Mouse (Mus musculus) cerebellum, adult 9-11 months (tissue): ENCODE data around the gene Erlin1.

Source experiments
- DNase-seq: peaks from one replicate; pipeline ENCODE4 v3.0.0; 2022

The Erlin1 gene

GRCm38 (mm10) chr19:44069121-44069913 is at the start of gene Erlin1:
Gene Erlin1 (minus strand): TSS chr19:44069785.
- peak; percentile 91 for DNase-seq

GRCm38 (mm10) chr19:44117793-44118192 is 48.2 kb upstream of the Erlin1 start:
- DNase-seq = no peak

GRCm38 (mm10) chr19:44111706-44112105 is 42.1 kb upstream of the Erlin1 start:
- DNase-seq = no peak

GRCm38 (mm10) chr19:44110356-44110755 is 40.8 kb upstream of the Erlin1 start:
- no peak for DNase-seq

GRCm38 (mm10) chr19:44108996-44109395 is 39.4 kb upstream of the Erlin1 start:
- DNase-seq = peak; percentile 18

GRCm38 (mm10) chr19:44107661-44108521 is 38.3 kb upstream of the Erlin1 start:
- peak; percentile 14 for DNase-seq

GRCm38 (mm10) chr19:44106831-44107660 is 37.5 kb upstream of the Erlin1 start, which contains the start of gene Chuk:
Gene Chuk (minus strand): TSS chr19:44107480.
- peak; percentile 95 for DNase-seq

- DNase-seq = no peak
These were observed 34.8 kb upstream of the Erlin1 start for GRCm38 (mm10) chr19:44104393-44104792.

- no peak for DNase-seq
These were observed 33.4 kb upstream of the Erlin1 start for GRCm38 (mm10) chr19:44103001-44103400.

- no peak for DNase-seq
These were observed 31.3 kb upstream of the Erlin1 start for GRCm38 (mm10) chr19:44100840-44101239.

GRCm38 (mm10) chr19:44086278-44086677 is 16.7 kb upstream of the Erlin1 start:
- DNase-seq = no peak

- DNase-seq = no peak
These were observed 11.3 kb upstream of the Erlin1 start for GRCm38 (mm10) chr19:44080920-44081319.

- DNase-seq = no peak
These were observed 10.4 kb upstream of the Erlin1 start for GRCm38 (mm10) chr19:44080023-44080422.

- no peak for DNase-seq
These were observed 7.4 kb upstream of the Erlin1 start for GRCm38 (mm10) chr19:44077024-44077423.

- no peak for DNase-seq
These were observed 6.9 kb upstream of the Erlin1 start for GRCm38 (mm10) chr19:44076457-44076856.

- DNase-seq = no peak
These were observed 5.4 kb upstream of the Erlin1 start for GRCm38 (mm10) chr19:44074986-44075385.

- DNase-seq = peak; percentile 33
These were observed 1.6 kb upstream of the Erlin1 start for GRCm38 (mm10) chr19:44071166-44071565.

GRCm38 (mm10) chr19:44069914-44070232 is 288 bp upstream of the Erlin1 start:
- no peak for DNase-seq

- DNase-seq = no peak
These were observed 1.4 kb downstream of the Erlin1 start for GRCm38 (mm10) chr19:44068232-44068631.

- DNase-seq = no peak
These were observed 2.1 kb downstream of the Erlin1 start for GRCm38 (mm10) chr19:44067323-44068049.

GRCm38 (mm10) chr19:44064734-44065133 is 4.9 kb downstream of the Erlin1 start:
- DNase-seq = no peak

- DNase-seq = no peak
These were observed 5.8 kb downstream of the Erlin1 start for GRCm38 (mm10) chr19:44063773-44064172.
